8 mouse cellular contexts compared by ENCODE assay signal in the genomic region with DNA sequence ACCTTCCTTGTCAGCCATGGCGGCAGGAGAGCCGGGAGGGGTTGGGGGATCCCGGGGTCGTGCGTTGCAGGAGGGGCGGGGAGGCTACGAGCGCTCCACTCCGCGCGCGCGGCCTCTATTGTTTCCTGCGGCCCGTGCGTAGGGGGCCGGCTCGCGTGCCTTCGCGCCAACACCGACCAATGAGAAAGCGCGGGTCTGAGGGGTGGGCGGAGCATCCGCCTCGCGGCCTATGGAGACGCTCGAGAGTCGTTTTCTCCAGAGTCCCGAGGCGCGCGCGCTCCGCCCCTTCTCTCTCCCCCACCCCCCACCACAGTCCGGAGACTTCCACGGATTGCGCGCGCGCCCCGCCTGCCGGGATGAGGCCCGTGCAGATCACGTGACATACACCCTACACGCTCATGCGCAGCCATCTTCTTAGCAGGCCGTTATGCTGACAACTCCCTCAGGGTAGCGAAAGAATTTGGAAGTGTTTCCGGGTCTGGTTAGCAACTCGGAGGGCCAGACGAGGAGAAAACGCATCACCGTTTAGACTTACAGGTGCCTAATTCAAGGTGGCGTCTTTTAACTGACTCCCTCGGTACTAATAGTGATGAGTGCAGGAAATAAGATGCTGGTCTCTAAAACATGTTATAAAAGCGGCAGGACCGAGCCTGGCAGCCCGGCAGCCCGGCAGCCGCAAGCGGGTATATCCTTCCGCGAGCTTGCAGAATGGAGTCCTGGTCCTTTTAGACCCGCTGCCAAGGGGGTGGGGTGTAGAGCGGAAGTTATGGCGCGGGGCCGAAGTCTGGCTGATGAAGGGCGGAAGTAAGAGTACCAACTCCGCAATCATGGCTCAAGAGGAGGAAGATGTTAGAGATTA. TPM values are rescaled to one million over a fixed set of nuclear protein-coding genes. Genes with fewer than 3 reads are reported as not detected.
DNase-seq lines count a peak whose midpoint lies in the region; ATAC-seq and TF ChIP-seq lines count a peak whose summit lies in the region.

A gene (minus strand): TSS at position 155 of the 859 bp plus-strand sequence.
A gene (plus strand): TSS at position 480 of the 859 bp plus-strand sequence.

- peak; percentile 87 for TF ChIP-seq EP300 in lung, postnatal 0 days (IDR thresholded peaks at IDR 0.05)

- H3K9me3 ChIP-seq in hindbrain, embryonic 10.5 days: no peaks in the 10 kb centered on the region
- H3K9me3 ChIP-seq in lung, postnatal 0 days (ENCODE audit: low read length): no peaks in the 10 kb centered on the region

- H3K9ac ChIP-seq in lung, postnatal 0 days (replicated peaks; ENCODE audit: low read depth): peak within 1 kb of the TSS; percentile 85

- peak; percentile 92 for ATAC-seq in frontal cortex, adult (ENCODE audit: low TSS enrichment)
- ATAC-seq in lung, postnatal 0 days: peak; percentile 97

- WGBS in hindbrain, embryonic 10.5 days: under 1% methylated on average over 73 of the region's 73 CpGs
- under 1% methylated on average over 58 of the region's 73 CpGs for WGBS in lung, postnatal 0 days

- DNase-seq in MN1 (ENCODE audit: low spot score): peak; percentile 100
- DNase-seq in cerebellum, adult 9-10 months: peak; percentile 98
- peak; percentile 99 for DNase-seq in hindbrain, embryonic 10.5 days (ENCODE audit: low spot score)
- DNase-seq in layer of hippocampus, adult 9-11 months: peak; percentile 98
- peak; percentile 100 for DNase-seq in lung, postnatal 0 days (ENCODE audit: low spot score)
- DNase-seq in ovary, postnatal 14 days (ENCODE audit: low spot score): peak; percentile 90
- peak; percentile 98 for DNase-seq in thymus, postnatal 14 days

- peaks cover 41% of the 10 kb centered on the region for H3K36me3 ChIP-seq in hindbrain, embryonic 10.5 days
- H3K36me3 ChIP-seq in lung, postnatal 0 days (ENCODE audit: insufficient read depth, low read length): no peaks in the 10 kb centered on the region

- peak within 1 kb of the TSS; percentile 94 for H3K4me3 ChIP-seq in hindbrain, embryonic 10.5 days
- H3K4me3 ChIP-seq in lung, postnatal 0 days (ENCODE audit: low read depth, low read length): peak within 1 kb of the TSS; percentile 86

- H3K4me2 ChIP-seq in lung, postnatal 0 days (replicated peaks; ENCODE audit: low read depth, low read length): peak within 1 kb of the TSS; percentile 68

- peak; percentile 34 for TF ChIP-seq CTCF in lung, postnatal 0 days (IDR thresholded peaks at IDR 0.05)

- H3K4me1 ChIP-seq in hindbrain, embryonic 10.5 days (replicated peaks): peaks cover 49% of the 10 kb centered on the region
- H3K4me1 ChIP-seq in lung, postnatal 0 days (ENCODE audit: insufficient read depth, low read depth, low read length): no peaks in the 10 kb centered on the region; the same call in 1 of the 2 replicates

- no peaks in the 10 kb centered on the region for H3K27me3 ChIP-seq in hindbrain, embryonic 10.5 days (ENCODE audit: insufficient read depth, poor library complexity, severe bottlenecking)
- no peaks in the 10 kb centered on the region for H3K27me3 ChIP-seq in lung, postnatal 0 days (replicated peaks; ENCODE audit: insufficient read depth, low read length)

- H3K27ac ChIP-seq in hindbrain, embryonic 10.5 days: peak within 1 kb of the TSS; percentile 99
- H3K27ac ChIP-seq in lung, postnatal 0 days (ENCODE audit: low read length): peak within 1 kb of the TSS; percentile 99

RNA-seq across cellular contexts. Expression of the first gene that starts in this region (rescaled TPM):
- polyA plus RNA-seq in hindbrain, embryonic 10.5 days (2016; fragmentation: Nextera tagmentation; extraction: Ambion mirVana): 470 and 520 TPM in 2 replicates
- 159 and 182 TPM in 2 replicates for polyA plus RNA-seq in lung, postnatal 0 days (2015; fragmentation: Nextera tagmentation; extraction: Ambion mirVana)

RNA-seq across cellular contexts. Expression of the second gene that starts in this region (rescaled TPM):
- polyA plus RNA-seq in hindbrain, embryonic 10.5 days (2016; fragmentation: Nextera tagmentation; extraction: Ambion mirVana): 45.4 and 54.7 TPM in 2 replicates
- polyA plus RNA-seq in lung, postnatal 0 days (2015; fragmentation: Nextera tagmentation; extraction: Ambion mirVana): 32.3 and 36.5 TPM in 2 replicates

Comparison
In these comparisons a context has a peak if more than half of its experiments do, and no peak if none do; other contexts are left out.
1. Peak in every context shown above with its lines: DNase-seq, ATAC-seq, H3K4me3 ChIP-seq and H3K27ac ChIP-seq.